Mouse (Mus musculus): ENCODE data around the gene Gm10490.

Gm10490 gene

DNA sequence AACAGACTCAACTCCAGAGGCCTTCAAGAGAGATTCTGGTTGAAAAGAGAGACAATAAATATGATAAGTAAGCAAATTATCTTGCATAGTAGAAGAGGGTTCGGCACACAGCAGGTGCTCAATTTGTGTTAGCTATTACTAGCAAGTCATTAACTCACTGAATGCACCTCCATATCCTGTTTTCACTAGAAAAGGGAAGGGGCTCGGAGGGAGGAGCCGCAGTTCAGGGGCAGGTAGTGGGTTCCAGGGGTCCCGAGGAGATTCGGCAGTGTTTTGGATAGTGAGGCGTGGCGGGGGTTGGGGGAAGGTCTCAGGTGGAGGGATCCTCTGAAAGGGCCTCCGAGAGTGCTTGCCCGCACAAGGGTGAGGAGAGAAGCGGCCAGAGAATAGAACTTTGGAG is 17.8 kb downstream of the Gm10490 start:
- no peak for DNase-seq (ENCODE audit: low spot score)

DNA sequence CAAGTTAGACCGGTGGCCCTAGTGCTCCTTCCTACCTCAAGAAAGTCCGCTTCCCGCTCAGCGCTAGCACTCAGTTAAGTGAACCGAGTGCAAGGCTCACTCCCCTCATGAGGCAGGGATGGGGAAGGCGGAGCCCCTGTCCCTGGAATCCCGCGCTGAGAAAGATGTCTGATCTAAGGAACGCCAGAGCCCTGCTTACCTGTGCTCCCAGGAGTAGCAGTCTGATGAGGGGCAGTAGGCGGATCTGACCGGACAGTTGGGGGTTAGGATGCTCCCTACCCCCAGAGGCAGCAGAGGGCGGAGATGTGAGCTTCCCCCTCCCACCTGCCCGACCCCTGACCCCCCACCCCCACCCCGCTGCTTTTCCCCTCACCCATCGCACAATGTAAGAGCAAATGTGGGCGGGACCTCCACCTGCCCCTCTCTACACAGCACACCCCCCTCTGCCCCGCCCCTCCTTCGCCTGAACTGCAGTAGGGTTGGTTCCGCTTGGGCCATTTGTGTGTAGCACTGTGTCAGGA is 19.0 kb downstream of the Gm10490 start, which contains the start of gene Eras:
Gene Eras (minus strand): TSS at position 338 of the 521 bp plus-strand sequence.
- no peak for DNase-seq (ENCODE audit: low spot score)

DNA sequence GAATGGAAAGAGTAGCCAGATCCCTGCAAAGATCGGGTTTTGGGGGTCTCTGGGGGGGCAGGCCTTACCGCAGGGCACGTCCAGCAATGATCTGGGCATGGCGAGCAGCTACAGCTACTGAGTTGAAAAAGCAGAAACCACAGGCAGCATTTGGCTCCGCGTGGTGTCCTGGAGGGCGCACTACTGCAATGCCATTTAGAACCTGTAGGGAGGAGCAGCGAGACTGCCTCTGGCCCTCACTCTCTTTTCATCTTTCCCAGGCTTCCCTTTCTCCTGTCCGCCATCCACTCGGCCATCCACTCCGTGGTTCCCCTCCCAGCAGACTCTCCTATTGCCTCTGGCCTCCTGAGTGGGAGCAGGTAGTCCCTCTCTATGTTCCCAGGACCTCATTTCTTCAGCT is 27.5 kb downstream of the Gm10490 start:
- no peak for DNase-seq (ENCODE audit: low spot score)

DNA sequence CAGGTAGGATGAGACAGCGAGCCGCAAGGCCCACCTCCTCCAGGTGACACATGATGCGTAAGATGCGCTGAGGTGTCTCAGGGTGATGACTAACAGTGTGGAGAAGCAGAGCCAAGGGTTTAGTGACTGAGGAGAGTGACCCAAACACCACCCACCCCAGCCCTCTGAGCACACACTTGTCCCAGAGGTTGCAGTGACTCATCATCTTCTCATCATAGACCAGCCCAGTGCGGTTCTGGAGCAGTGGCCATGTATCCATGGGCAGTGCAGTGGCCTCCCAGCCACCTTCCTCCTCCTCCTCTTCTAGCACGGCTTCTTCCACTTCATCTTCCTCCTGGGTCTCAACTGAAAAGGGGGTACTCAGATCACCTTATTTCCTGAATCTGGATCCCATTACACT is 28.3 kb downstream of the Gm10490 start:
- no peak for DNase-seq (ENCODE audit: low spot score)

DNA sequence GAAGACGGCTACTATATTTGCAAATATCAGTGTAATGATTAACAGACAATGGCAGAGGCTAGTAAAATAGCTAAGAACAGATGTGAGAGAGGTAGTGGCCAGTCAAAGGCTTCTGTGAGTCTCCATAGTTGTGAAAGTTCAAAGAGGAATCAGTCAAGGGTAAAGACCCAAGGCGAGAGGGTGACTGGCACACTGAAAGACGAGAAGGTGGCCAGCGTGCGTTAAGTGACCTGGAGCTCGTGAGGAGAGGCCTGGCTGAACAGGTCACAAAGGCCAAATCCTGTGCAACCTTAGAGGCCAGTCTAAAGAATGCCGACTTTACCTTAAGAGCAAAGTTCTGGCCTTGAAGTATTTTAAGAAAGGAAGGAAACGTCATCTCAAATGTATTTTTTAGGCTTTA is 36.3 kb downstream of the Gm10490 start:
- no peak for DNase-seq (ENCODE audit: low spot score)

DNA sequence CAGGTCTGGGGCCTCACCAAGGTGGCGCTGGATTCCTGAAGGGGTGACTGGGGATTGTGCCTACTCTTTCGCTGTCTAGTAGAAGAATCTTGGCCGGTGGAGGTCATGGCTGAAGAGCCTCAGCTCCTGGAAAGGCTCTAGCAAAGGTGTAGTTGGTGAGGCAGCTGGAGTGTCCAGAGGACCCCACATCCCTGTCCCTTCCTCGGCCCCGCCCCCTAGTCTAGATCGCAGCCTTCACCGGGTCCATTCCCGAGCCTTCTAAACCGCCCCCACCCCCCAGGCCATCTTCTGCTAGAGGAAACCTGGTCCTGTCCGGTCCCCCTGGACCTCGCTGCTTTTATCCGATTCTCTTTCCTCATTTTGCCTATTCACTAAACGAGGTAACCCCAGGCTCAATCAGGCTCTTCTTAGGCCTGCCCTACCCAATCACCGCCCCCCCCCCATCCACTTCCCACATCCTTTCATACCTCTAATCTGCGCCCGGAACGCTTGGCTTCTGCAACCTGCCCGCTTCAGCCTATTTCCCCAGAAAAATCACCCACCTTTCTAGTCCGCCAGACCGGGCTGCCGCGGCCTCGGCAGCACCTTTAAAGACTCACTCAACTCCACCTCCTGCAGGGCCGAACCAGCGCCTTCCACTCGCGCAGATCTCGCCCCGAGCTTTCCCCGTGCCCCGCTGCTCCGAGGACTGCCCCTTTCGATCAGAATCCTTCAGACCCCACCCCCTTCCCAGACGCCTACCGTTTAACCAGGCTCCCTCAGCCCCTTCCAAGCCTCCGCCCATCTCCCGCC is 38.0 kb downstream of the Gm10490 start, which contains the start of gene Hdac6:
Gene Hdac6 (minus strand): TSS at position 782 of the 792 bp plus-strand sequence.
- DNase-seq (ENCODE audit: low spot score): no peak

DNA sequence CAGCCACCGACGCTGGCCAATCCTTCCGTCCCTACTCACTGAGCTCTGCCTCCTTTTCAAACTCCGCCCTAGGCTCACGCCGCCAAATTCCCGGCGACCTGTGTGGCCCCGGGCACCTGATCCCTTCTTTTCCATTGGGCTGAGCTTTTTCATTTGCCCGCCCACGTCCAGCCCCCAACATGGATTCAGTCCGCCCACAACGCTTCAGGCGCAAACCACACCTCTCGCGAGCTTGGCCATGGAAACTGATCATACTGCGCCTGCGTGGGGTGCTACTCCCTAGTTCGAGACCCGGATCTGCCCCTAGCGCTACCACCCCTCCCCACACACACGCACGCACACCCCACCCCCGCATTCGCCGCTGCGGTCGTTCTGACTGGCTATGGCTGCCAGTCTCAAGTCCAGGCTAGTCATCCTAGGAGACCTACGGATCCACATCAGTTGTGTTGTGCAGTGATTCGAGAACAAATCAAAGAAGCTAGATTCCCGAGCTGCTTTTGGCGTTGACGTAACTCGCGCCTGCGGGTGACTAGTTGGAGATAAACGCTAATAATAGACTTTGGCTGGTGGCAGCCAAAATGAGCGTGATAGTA is 38.7 kb downstream of the Gm10490 start:
- peak; percentile 98 for DNase-seq (ENCODE audit: low spot score)

DNA sequence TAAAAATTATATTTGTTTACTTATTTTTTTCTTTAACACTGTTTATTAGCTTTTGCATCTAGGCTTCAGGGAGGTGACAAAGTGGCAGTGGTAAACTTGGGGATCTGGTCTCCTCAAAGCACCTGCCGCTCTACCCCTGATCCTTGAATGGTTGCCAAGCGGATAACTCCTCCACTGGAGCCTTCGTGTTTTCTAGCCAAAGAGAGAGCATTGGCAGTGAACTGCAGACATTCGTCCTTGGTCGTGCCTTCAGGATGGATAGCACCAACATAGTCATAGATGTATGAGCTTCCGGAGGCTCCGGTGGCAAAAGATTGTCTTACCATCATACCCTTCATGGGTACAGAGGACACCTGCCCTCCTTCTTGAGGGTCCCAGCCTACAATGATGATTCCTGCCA is 40.7 kb downstream of the Gm10490 start:
- DNase-seq (ENCODE audit: low spot score): no peak

DNA sequence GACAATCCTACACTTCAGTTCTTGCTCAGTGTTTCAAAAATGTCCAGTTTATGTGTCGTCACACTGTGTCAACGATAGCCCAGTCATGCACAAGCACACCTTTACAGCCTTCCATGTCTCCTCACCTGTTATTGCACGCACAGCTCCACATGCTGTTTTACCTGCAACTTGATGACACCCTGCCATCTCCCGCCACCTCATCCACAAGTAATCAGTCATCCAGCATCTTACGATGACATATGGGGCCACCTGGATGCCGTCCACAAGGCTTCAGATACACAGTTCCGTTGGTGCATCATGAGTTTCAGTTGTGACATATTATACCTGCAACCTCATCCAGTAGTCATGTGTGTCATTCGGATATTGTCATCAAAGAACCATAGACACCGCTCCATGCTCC is 49.5 kb downstream of the Gm10490 start:
- DNase-seq (ENCODE audit: low spot score): no peak

All from adipocyte (in vitro differentiated cells).